8 mouse cellular contexts compared by ENCODE assay signal in genomic region chr4:106228534-106228933, GRCm38 (mm10).
DNase-seq lines count a peak whose midpoint lies in the region; ATAC-seq lines count a peak whose summit lies in the region.

No protein-coding gene starts in this region.

- peak; percentile 53 for ATAC-seq in kidney, embryonic 15.5 days (replicated peaks; ENCODE audit: low FRiP score)
- ATAC-seq in monocyte, adult 5-6 weeks (replicated peaks; ENCODE audit: insufficient number of reproducible peaks, low FRiP score, low TSS enrichment, poor library complexity, severe bottlenecking), result 0 out of 2 replicates have a peak, but pooled peaks have one; percentile 31

- H3K27ac ChIP-seq in embryonic facial prominence, embryonic 10.5 days (replicated peaks), result no peak overlapping the region
- H3K27ac ChIP-seq in kidney, embryonic 15.5 days, result no peak overlapping the region

- H3K4me2 ChIP-seq in kidney, embryonic 15.5 days, result no peak overlapping the region

- DNase-seq in 416B (ENCODE audit: low read depth) (peak; percentile 82), liver (peak; percentile 73)
- DNase-seq in adrenal gland, postnatal 10 days, result peak; percentile 85
- DNase-seq in embryonic facial prominence, embryonic 10.5 days (ENCODE audit: low spot score), result peak; percentile 76
- peak; percentile 76 for DNase-seq in heart, adult 8-10 months (ENCODE audit: low spot score)
- DNase-seq in spleen, postnatal 4 days (ENCODE audit: low spot score in 2 of 2), result peak; percentile 56 to 77

- WGBS in embryonic facial prominence, embryonic 10.5 days, result 47% methylated on average over 9 of the region's 9 CpGs
- 31% methylated on average over 9 of the region's 9 CpGs for WGBS in kidney, embryonic 15.5 days

- H3K4me1 ChIP-seq in embryonic facial prominence, embryonic 10.5 days, result peaks cover 13% of the 10 kb centered on the region
- peaks cover 10% of the 10 kb centered on the region for H3K4me1 ChIP-seq in kidney, embryonic 15.5 days

- no peaks in the 10 kb centered on the region for H3K36me3 ChIP-seq in embryonic facial prominence, embryonic 10.5 days (replicated peaks)
- no peaks in the 10 kb centered on the region for H3K36me3 ChIP-seq in kidney, embryonic 15.5 days

- no peaks in the 10 kb centered on the region for H3K9me3 ChIP-seq in embryonic facial prominence, embryonic 10.5 days
- H3K9me3 ChIP-seq in kidney, embryonic 15.5 days (replicated peaks), result no peaks in the 10 kb centered on the region

- H3K4me3 ChIP-seq in embryonic facial prominence, embryonic 10.5 days, result no peak overlapping the region
- H3K4me3 ChIP-seq in kidney, embryonic 15.5 days (replicated peaks), result no peak overlapping the region

- no peaks in the 10 kb centered on the region for H3K27me3 ChIP-seq in embryonic facial prominence, embryonic 10.5 days (replicated peaks; ENCODE audit: low read depth, poor library complexity, severe bottlenecking)
- H3K27me3 ChIP-seq in kidney, embryonic 15.5 days, result no peaks in the 10 kb centered on the region

- H3K9ac ChIP-seq in kidney, embryonic 15.5 days, result no peak overlapping the region
